Mouse (Mus musculus): ENCODE results near the gene Wwc2. TPM values are rescaled to one million over a fixed set of nuclear protein-coding genes. Genes with fewer than 3 reads are reported as not detected.
A peak's percentile ranks its signal among the peaks of the same experiment; 100 is the strongest.

Wwc2 gene
- polyA plus RNA-seq, 1 experiment from 2014 or later = 5.1 TPM

DNA sequence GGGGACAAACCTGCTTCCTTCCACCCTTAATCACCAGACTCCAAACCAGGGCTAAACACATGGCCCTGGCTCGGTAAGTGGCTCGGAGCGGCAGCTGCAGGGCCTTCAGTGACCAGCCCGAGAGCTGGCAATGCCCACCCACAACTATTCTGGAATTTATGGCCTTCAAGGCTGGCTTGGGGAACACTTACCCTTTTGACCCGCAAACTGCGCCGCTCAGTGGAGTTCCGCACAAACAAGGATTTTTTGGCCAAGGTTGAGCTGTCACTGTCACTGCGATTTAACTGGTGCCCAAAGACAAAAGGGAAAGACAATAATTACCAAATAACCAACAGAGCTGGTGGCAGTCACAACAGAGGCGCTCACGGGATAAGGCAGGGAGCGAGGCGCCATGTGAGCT, 144.8 kb downstream of the Wwc2 start:
- Histone ChIP-seq H3K9me3 (ENCODE audit: control insufficient read depth, low read length) (no peaks in the 10 kb centered on the region), H3K4me2 (replicated peaks; ENCODE audit: low read depth) (no peak overlapping the region), H3K4me3 (ENCODE audit: low read depth, low read length) (no peak overlapping the region), H3K4me1 (replicated peaks; ENCODE audit: control insufficient read depth, insufficient read depth) (no peaks in the 10 kb centered on the region), H3K27ac (replicated peaks) (no peak overlapping the region), H3K27me3 (ENCODE audit: control insufficient read depth, insufficient read depth, low read length) (no peaks in the 10 kb centered on the region), H3K9ac (ENCODE audit: low read length) (no peak overlapping the region), H3K36me3 (ENCODE audit: control insufficient read depth, insufficient read depth, low read length) (peaks cover 31% of the 10 kb centered on the region)
- ATAC-seq (ENCODE audit: low FRiP score, low TSS enrichment) = no peak
- DNase-seq (ENCODE audit: low spot score) = no peak
- 87% methylated on average over 13 of the region's 13 CpGs for WGBS
- TF ChIP-seq CTCF (IDR thresholded peaks at IDR 0.05; ENCODE audit: low read depth) (no peak), EP300 (optimal IDR thresholded peaks at IDR 0.05) (no peak)

DNA sequence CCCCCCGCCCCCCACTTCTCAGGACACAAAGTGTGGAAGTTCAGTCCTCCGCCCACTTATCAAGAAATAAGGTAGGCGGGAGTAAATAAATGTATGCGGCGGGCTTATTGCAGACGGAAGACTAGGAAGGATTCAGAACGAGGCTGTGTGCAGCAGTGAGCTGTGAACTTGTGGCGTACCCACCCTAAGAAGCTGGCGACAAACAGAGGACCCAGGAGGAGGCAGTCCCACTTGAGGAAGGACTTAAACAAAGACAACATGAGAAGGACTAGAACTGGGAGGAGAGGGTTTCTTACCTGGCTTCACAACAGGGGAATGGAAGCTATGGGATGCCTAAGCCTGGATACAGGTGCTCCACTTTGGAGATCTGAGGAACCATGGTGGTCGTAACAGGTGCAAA, 147.1 kb downstream of the Wwc2 start:
- Histone ChIP-seq H3K4me3 (ENCODE audit: low read depth, low read length) (no peak overlapping the region), H3K4me2 (replicated peaks; ENCODE audit: low read depth) (no peak overlapping the region), H3K9ac (ENCODE audit: low read length) (no peak overlapping the region), H3K4me1 (replicated peaks; ENCODE audit: control insufficient read depth, insufficient read depth) (no peaks in the 10 kb centered on the region), H3K36me3 (ENCODE audit: control insufficient read depth, insufficient read depth, low read length) (peaks cover 34% of the 10 kb centered on the region), H3K9me3 (ENCODE audit: control insufficient read depth, low read length) (no peaks in the 10 kb centered on the region), H3K27ac (replicated peaks) (no peak overlapping the region), H3K27me3 (ENCODE audit: control insufficient read depth, insufficient read depth, low read length) (no peaks in the 10 kb centered on the region)
- DNase-seq (ENCODE audit: low spot score) (no peak), ATAC-seq (ENCODE audit: low FRiP score, low TSS enrichment) (no peak)
- TF ChIP-seq CTCF (IDR thresholded peaks at IDR 0.05; ENCODE audit: low read depth) (no peak), EP300 (optimal IDR thresholded peaks at IDR 0.05) (no peak)
- WGBS = 95% methylated on average over 10 of the region's 10 CpGs

DNA sequence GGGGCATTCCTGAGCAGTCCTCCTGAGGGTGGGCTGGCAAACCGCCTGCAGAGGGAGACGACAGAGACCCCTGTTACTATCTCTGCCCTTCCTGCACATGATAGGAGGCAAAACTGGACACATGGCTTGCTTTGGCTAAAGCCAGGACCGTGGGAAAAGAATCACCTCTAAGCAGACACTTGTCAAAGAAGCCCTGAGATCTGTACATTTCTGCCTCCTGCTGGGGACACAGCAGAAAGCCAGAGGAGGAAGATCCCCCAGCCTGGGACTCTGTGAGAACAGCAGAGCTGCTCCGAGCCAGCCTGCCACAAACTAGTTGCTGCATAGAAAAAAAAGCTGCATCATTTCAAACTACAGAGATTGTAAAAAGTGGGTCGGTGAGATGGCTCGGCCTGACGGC, 147.7 kb downstream of the Wwc2 start:
- ATAC-seq (ENCODE audit: low FRiP score, low TSS enrichment) = no peak
- H3K36me3 ChIP-seq (ENCODE audit: control insufficient read depth, insufficient read depth, low read length) = peaks cover 34% of the 10 kb centered on the region
- WGBS = 74% methylated on average over 7 of the region's 7 CpGs

DNA sequence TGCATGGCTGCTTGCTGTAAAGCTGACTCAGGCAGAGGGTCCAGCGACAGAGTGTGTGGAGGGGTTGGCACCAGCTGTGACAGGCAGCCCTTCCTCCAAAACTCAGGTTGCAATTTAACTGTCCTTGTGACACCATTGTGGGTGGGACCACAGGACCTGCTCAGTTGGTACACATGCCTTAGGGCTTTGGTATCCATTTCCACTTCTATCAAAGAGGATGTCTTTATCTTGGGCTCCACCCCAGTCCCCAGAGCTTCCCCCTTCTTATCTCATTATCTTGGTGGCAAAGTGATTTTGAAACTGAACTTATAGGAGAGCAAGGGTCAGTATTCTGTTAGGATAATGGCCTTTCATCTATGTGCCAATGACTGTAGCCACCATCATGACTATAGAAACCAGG, 156.8 kb downstream of the Wwc2 start:
- Histone ChIP-seq H3K27me3 (ENCODE audit: control insufficient read depth, insufficient read depth, low read length) (no peaks in the 10 kb centered on the region), H3K9me3 (ENCODE audit: control insufficient read depth, low read length) (no peaks in the 10 kb centered on the region), H3K4me1 (replicated peaks; ENCODE audit: control insufficient read depth, insufficient read depth) (no peaks in the 10 kb centered on the region), H3K4me3 (ENCODE audit: low read depth, low read length) (no peak overlapping the region), H3K9ac (ENCODE audit: low read length) (no peak overlapping the region), H3K36me3 (ENCODE audit: control insufficient read depth, insufficient read depth, low read length) (peaks cover 3% of the 10 kb centered on the region; the same call in 1 of the 2 replicates), H3K4me2 (replicated peaks; ENCODE audit: low read depth) (no peak overlapping the region), H3K27ac (replicated peaks) (no peak overlapping the region)
- 95% methylated on average over 1 of the region's 1 CpGs for WGBS
- no peak for ATAC-seq (ENCODE audit: low FRiP score, low TSS enrichment)
- no peak for DNase-seq (ENCODE audit: low spot score)
- TF ChIP-seq EP300 (optimal IDR thresholded peaks at IDR 0.05) (no peak), CTCF (IDR thresholded peaks at IDR 0.05; ENCODE audit: low read depth) (no peak)

More for the DNA sequence above, 147.7 kb downstream of the Wwc2 start:
- H3K9ac ChIP-seq (ENCODE audit: low read length) = no peak overlapping the region
- H3K4me1 ChIP-seq (replicated peaks; ENCODE audit: control insufficient read depth, insufficient read depth) = no peaks in the 10 kb centered on the region
- no peak for DNase-seq (ENCODE audit: low spot score)
- H3K27me3 ChIP-seq (ENCODE audit: control insufficient read depth, insufficient read depth, low read length) = no peaks in the 10 kb centered on the region
- H3K4me2 ChIP-seq (replicated peaks; ENCODE audit: low read depth) = no peak overlapping the region
- no peak overlapping the region for H3K4me3 ChIP-seq (ENCODE audit: low read depth, low read length)
- no peak overlapping the region for H3K27ac ChIP-seq (replicated peaks)
- H3K9me3 ChIP-seq (ENCODE audit: control insufficient read depth, low read length) = no peaks in the 10 kb centered on the region
- peak; percentile 55 for TF ChIP-seq CTCF (IDR thresholded peaks at IDR 0.05; ENCODE audit: low read depth)
- no peak for TF ChIP-seq EP300 (optimal IDR thresholded peaks at IDR 0.05)

DNA sequence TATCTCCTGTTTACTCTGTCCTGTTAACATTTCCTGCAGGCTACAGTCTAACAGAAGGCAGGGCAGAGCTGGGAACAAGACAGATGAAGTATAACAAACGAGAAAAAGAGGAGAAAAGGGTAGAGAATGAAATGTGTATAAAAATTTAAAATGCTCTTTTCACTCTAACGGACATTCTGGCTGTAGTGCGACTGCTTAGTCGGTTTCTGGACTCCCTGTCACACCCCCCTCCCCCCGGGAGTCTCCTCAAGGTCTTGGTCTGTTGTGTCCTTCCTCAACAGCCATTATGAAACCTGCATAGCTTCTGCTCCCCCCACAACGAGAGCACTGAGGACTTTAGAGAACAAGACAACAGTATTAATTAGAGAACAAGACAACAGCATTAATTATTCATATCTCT, 158.1 kb downstream of the Wwc2 start:
- 52% methylated on average over 6 of the region's 6 CpGs for WGBS
- H3K9ac ChIP-seq (ENCODE audit: low read length) = no peak overlapping the region
- no peaks in the 10 kb centered on the region for H3K4me1 ChIP-seq (replicated peaks; ENCODE audit: control insufficient read depth, insufficient read depth)
- ATAC-seq (ENCODE audit: low FRiP score, low TSS enrichment) = no peak
- H3K4me3 ChIP-seq (ENCODE audit: low read depth, low read length) = no peak overlapping the region
- H3K27me3 ChIP-seq (ENCODE audit: control insufficient read depth, insufficient read depth, low read length) = no peaks in the 10 kb centered on the region
- H3K9me3 ChIP-seq (ENCODE audit: control insufficient read depth, low read length) = no peaks in the 10 kb centered on the region
- no peak overlapping the region for H3K27ac ChIP-seq (replicated peaks)
- no peak overlapping the region for H3K4me2 ChIP-seq (replicated peaks; ENCODE audit: low read depth)
- H3K36me3 ChIP-seq (ENCODE audit: control insufficient read depth, insufficient read depth, low read length) = peaks cover 5% of the 10 kb centered on the region; the same call in 1 of the 2 replicates
- DNase-seq (ENCODE audit: low spot score) = no peak
- TF ChIP-seq EP300 (optimal IDR thresholded peaks at IDR 0.05) (no peak), CTCF (IDR thresholded peaks at IDR 0.05; ENCODE audit: low read depth) (no peak)

GRCm38 (mm10) chr8:47826911-47827310, 163.8 kb downstream of the Wwc2 start:
- H3K9me3 ChIP-seq (ENCODE audit: control insufficient read depth, low read length) = no peaks in the 10 kb centered on the region
- ATAC-seq (ENCODE audit: low FRiP score, low TSS enrichment) (no peak), DNase-seq (ENCODE audit: low spot score) (no peak)
- no peaks in the 10 kb centered on the region for H3K4me1 ChIP-seq (replicated peaks; ENCODE audit: control insufficient read depth, insufficient read depth)
- H3K4me3 ChIP-seq (ENCODE audit: low read depth, low read length) = no peak overlapping the region
- H3K9ac ChIP-seq (ENCODE audit: low read length) = no peak overlapping the region
- no peaks in the 10 kb centered on the region for H3K27me3 ChIP-seq (ENCODE audit: control insufficient read depth, insufficient read depth, low read length)
- TF ChIP-seq EP300 (optimal IDR thresholded peaks at IDR 0.05) (no peak), CTCF (IDR thresholded peaks at IDR 0.05; ENCODE audit: low read depth) (no peak)
- H3K4me2 ChIP-seq (replicated peaks; ENCODE audit: low read depth) = no peak overlapping the region
- H3K27ac ChIP-seq (replicated peaks) = no peak overlapping the region
- 85% methylated on average over 9 of the region's 9 CpGs for WGBS
- peaks cover 5% of the 10 kb centered on the region; the same call in 1 of the 2 replicates for H3K36me3 ChIP-seq (ENCODE audit: control insufficient read depth, insufficient read depth, low read length)
